Mouse (Mus musculus): ENCODE results near the gene Jup.

GRCm38 (mm10) chr11:100327316-100327715 lies 70.2 kb downstream of the Jup start:
- TF ChIP-seq EP300 (IDR thresholded peaks at IDR 0.05; ENCODE audit: insufficient read depth, low read depth, low read length) (no peak), POLR2A (IDR thresholded peaks at IDR 0.05; ENCODE audit: insufficient read depth, low read depth, low read length) (no peak)

Measured in heart, adult 2 months (tissue).